Mouse (Mus musculus) ES-E14 (cell line): ENCODE data around the gene Ppil3.

ENCODE experiments used
- CHD2 ChIP-seq: IDR thresholded peaks from 2 replicates; pipeline ENCODE4 v1.6.1; 2014; ENCODE audit warnings: mild to moderate bottlenecking, low read depth, low read length, inconsistent platforms
- HCFC1 ChIP-seq: IDR thresholded peaks from 2 replicates; pipeline ENCODE4 v1.6.1; 2012; ENCODE audit warnings: low read length, inconsistent platforms, borderline replicate concordance; ENCODE audit not compliant: insufficient read depth
- ZC3H11A ChIP-seq: IDR thresholded peaks from 2 replicates; pipeline ENCODE4 v1.6.1; 2012; ENCODE audit warnings: low read depth, mild to moderate bottlenecking, inconsistent platforms, low read length, borderline replicate concordance
- ZNF384 ChIP-seq: IDR thresholded peaks from 2 replicates; pipeline ENCODE4 v1.6.1; 2012; ENCODE audit warnings: low read depth, low read length, inconsistent platforms

DNA sequence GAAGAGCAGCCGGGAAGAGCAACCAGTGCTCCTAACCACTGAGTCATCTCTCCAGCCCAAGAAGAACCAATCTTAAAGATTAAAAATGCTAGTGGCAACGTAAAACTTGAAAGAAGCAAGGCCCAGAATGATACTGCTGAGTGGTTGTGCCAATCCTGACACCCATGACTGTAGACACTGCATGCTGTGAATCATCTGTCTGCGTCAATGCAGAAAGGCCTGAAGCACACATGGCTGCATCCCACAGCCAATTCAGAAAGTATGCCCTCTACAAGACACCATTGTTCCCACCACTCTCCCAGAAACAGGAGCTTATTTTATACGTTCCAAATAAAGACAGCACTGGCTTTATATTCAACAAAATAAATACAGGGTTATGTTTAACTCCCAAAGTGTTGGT is 37.4 kb upstream of the Ppil3 start:
- TF ChIP-seq ZC3H11A (no peak), CHD2 (no peak), ZNF384 (no peak), HCFC1 (no peak)
